Mouse (Mus musculus): ENCODE data around the gene Timm29. TPM values are rescaled to one million over a fixed set of nuclear protein-coding genes. Genes with fewer than 3 reads are reported as not detected.
"Not testable (repeated sequence)": the region's sequence is repeated elsewhere in the genome, so short reads cannot be mapped to it uniquely, and the experiment has no call there.

The Timm29 gene
- total RNA-seq, 2 experiments from 2014 or later = 58.9 to 59.4 TPM

DNA sequence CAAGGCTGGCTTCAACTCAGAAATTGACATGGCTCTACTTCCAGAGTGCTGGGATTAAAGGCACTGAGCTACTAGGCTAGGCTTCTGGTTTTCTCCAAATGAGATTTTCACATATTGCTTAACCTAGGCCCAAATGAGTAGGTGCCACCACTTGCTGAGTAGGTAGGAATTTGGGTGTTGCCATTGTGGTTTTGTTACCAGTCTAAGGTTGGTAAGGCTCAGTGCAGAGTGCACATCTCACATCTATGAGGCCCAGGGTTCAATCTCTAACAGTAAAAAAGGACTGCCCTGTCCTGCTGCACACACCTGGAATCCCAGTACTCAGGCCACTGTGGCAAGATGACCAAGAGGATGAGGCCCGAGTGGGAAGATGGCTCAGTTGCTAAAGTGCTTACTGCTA lies 7.1 kb upstream of the Timm29 start:
- no peak for DNase-seq

DNA sequence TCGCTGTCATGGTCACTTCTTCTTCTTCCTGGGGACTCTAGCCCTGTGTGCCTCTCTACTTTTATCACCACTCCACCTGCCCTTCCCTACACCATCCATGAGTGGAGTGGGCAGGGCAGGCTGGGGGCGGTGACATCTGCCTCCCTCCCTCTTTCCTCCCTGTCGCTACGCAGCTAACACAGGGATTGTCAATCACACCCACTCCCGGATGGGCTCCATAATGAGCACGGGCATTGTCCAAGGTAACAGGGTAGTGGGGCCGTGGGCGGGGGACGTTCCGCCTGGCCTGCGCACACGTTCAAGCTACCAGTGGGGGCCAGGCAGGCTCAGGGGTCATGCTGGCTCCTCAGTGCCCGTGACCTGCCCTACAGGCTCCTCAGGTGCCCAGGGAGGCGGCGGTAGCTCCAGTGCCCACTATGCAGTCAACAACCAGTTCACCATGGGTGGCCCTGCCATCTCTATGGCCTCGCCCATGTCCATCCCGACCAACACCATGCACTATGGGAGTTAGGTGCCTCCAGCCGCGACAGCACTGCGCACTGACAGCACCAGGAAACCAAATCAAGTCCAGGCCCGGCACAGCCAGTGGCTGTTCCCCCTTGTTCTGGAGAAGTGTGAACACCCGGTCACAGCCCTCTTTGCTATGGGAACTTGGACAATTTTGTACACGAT lies 4.7 kb upstream of the Timm29 start:
- peak in 1 of 2 experiments; percentile 37 for DNase-seq

DNA sequence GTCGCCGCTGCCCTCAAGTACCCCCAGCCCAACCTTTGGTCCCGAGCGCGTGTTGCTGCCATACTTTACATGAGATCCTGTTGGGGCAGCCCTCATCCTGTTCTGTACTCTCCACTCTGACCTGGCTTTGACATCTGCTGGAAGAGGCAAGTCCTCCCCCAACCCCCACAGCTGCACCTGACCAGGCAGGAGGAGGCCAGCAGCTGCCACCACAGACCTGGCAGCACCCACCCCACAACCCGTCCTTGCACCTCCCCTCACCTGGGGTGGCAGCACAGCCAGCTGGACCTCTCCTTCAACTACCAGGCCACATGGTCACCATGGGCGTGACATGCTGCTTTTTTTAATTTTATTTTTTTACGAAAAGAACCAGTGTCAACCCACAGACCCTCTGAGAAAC lies 4.2 kb upstream of the Timm29 start:
- DNase-seq = no peak

DNA sequence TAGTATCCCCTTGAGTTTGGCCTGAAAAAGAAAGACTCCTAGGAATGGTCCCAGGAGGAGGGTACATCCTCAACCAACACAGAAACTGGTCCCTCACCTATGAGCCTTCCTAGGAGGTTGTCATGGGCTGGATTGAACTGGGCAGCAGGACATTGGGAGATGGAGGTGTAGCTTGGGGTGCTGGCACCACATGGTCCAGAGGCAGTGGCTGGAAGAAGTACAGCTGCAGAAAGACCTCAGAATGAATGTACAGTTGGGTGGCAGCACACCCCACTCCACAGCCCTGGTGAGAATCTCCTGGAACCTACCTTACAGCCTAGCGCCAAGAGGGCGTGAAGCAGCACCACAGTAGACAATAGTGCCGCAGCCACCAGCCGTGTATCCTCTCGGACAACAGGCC lies 3.0 kb upstream of the Timm29 start:
- no peak for DNase-seq

DNA sequence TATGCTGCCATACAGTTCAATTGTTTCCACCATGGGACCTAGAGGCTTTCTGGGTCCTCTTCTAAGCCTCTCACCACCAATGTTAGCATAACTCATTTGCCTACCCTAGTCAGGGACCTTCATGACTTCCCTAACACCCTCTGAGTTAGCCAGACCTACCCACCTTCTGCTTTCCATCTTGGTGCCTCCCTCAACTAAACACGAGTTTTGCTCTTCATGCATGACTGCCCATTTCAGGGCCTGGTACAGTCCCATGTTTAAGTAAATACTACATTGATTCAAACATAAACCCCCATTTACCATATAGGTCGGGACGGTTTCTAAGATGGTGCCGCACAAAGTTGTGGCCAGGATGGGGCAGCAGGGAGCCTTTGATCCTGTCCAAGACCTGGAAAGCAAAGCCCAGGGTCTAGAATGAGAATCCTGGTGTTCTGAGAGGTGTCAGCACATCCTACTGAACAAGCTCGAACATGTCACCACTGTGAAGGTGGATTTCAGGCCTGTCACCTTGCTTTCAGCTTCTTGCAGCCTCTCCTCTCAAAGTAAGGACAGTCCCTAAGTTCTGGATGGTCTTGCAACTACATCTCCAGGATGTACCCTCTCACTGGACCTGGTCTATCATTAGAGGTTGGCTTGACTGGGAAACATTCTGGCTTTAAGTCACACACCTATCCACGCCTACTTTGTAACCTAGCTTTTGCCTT lies 1.2 kb upstream of the Timm29 start:
- DNase-seq = no peak

DNA sequence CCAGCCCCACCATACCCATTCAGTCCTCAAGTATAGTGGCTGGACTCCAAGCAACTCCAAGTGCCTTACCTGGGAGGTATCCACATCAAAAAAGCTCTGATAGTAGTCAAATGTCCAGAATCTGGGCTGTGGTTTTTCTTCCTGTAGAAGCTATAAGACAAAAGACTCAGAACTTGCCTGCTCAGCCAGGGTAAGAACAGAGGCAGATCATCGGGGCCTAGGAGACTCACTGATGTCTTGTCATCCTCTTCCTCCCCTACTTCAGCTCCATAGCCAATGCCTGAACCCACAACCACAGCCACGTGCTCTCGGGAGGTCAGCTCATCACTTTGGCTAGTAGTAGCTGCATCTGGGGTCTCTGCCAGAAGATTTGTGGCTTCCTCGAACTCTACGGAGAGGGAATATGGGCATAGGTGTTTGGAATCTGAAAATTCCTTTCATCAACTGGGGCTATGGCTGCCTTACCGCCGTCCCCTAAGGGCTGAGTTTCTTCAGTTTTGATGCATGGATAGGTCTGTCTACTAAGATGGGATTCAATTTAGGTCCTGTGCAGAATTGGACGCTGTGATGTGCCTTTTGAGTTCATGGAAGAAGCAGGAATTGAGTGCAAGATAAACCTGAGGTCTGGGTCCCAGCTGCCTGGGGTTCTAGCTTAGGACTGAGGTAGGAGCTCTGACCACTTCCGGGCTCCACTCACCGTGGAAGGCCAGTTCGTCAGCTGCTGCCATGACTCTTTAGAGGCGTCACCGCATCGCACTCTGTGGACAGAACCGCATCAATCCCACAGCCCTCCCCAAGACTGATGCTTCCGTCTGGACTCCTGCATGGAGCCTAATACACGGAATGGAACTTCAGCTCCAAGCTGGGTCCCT lies 455 bp upstream of the Timm29 start:
- DNase-seq = no peak

DNA sequence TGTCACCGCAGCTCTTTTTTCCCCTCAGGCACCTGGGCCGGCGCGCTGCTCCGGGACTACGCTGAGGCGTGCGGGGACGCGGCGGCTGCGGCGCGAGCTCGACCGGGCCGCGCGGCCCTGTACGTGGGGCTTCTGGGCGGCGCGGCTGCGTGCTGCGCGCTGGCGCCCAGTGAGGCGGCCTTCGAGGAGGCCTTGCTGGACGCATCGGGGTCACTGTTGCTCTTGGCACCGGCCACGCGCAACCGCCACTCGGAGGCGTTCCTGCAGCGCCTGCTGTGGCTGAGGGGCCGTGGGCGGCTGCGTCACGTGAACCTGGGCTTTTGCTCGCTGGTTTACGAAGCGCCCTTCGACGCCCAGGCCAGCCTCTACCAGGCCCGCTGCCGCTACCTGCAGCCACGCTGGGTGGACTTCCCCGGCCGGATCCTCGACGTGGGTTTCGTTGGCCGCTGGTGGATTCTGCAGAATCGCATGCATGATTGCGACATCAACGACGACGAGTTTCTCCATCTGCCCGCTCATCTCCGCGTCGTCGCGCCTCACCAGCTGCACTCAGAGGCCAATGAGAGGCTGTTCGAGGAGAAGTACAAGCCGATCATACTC lies 700 bp downstream of the Timm29 start:
- peak; percentile 62 to 72 for DNase-seq

DNA sequence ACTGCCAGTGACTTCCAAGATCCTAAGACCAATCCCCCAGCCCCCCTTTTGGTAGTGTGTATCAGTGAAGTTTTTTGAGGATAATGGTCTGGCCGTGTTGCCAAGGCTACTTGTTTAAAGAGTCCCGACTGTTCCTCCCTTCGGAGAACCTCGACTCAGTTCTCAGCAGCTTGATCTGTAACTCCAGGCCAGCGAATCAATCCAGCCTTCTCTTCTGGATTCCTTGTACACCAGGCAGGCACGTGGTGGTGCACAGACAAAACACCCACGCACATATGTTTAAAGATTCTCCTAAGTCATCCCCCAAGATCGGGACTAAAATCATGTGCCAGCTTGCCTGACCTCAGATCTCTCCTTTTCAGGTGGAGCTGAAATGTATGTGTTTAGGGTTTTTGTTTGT lies 1.8 kb downstream of the Timm29 start:
- not testable (repeated sequence) for DNase-seq

DNA sequence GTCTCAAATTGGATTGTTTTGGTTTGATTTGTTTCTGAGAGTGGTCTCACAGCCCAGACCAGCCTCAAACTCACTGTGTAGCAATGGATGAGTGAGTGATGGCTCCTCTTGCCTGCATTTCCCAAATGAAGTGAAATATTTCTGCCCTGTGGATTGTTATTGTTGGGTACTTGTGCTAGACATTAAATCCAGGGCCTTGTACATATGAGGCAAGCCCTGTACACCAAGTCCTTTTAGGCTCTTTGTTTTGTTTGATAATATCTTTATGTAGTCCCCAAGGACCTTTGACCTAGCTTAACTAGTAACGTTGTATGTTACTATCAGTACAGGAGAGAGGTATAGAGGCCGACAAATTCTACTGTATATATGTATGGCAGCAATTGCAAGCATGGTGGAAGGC lies 2.3 kb downstream of the Timm29 start:
- no peak for DNase-seq

DNA sequence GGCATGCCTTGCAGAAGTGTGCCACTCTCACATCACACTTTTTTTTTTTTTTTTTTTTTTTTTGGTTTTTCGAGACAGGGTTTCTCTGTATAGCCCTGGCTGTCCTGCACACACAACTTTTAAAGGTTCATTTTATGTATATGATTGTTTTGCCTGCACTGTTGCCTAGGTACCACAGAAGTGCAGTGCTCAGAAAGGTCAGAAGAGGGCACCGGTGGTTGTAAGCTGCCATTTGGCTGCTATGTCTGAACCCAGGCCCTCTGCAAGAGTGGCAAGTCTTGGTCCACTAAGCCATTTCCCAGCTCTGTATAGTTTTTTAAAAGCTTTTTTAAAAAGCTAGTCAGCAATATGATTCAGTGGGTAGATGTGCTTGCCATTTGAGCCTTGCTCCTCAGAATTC lies 5.7 kb downstream of the Timm29 start:
- DNase-seq = no peak

DNA sequence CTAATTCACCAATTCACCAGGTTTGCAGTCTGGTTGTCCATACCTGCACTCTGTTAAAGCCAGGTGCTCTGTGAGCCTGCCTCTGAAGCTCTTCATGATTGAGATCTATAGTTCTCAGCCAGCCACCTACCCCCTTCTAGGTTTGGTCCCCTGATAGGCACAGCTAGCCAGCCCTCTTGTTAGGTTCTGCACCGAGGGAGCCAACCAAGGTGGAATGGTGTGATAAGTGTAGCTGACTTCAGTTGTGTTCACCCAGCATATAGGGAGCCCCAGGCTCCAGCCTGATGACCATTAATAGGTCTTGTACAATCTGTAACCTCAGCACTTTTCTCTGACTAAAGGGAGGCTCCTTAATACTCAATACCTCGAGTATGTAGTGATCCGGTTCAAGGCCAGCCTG lies 7.7 kb downstream of the Timm29 start:
- no peak for DNase-seq

DNA sequence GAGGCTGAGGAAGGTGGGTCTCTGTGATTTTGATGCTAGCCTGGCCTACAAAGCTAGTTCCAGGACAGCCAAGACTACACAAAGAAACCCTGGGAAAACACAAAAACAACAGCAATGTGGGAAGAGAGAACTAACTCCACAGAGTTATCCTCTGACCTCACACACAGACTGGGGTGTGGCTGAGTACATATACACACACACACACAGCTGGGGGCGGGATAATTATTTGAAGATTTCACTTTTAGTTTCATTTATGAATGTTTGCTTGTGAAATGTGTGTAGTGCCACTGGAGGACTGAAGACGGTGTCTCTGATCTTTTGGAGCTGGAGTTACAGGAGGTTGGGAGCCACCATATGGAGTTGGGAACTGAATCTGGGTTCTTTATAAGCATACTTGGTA lies 8.6 kb downstream of the Timm29 start:
- no peak for DNase-seq

DNA sequence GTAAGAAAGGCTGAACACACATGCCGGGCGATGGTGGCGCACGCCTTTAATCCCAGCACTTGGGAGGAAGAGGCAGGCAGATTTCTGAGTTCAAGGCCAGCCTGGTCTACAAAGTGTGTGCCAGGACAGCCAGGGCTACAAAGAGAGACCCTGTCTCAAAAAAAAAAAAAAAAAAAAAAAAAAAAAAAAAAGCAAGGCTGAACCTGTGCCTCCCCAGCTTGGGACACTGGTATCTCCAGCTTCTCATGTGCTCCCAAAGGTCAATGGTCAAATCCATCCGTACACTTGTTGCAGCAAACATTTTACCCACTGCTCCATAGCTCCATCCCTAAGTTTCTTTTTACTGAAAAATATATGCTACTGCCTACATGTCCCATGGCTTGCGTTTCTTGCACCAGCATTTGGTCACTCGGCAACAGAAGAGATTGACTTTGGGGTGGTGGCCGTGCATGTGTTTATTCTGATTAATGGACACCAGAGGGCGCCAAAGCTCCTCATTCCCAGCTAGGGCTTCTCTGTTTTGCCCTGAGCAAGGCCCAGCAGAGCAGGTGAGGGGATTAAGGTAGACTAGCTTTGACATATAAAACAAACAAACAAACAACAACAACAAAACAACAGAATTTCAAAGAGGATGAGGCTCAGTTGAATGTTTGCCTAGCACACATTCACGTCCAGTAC lies 9.3 kb downstream of the Timm29 start:
- peak; percentile 53 to 62 for DNase-seq

DNA sequence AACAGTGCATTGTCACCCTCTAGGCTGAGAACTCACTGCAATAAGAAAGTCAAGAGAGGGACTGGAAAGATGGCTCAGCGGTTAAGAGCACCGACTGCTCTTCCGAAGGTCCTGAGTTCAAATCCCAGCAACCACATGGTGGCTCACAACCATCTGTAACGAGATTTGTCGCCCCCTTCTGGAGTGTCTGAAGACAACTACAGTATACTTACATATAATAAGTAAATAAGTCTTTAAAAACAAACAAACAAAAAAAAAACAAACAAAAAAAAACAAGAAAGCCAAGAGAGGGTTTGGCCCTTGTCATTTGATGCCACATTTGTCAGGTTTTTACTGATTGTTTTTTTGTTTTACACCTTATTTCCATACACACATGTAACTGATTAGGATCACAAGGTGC lies 11.6 kb downstream of the Timm29 start:
- DNase-seq = no peak

DNA sequence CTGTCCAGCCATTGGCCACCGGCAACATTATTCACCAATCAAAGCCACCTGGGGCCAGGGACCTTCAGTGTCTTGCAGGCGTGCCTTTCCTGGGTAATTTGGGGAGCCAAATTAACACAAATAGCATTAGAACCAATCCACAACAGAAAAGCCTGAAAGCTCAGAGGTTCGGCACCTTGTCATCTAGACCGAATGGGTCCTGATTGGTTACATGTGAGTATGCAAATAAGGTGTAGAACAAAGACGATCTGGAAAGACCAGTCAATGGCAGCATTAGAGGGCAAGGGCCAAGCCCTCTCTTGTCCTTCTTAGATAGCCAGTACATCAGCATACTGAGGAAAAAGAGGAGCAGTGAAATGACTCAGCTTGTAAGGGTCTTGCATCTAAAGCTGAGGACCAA lies 13.3 kb downstream of the Timm29 start:
- no peak for DNase-seq

DNA sequence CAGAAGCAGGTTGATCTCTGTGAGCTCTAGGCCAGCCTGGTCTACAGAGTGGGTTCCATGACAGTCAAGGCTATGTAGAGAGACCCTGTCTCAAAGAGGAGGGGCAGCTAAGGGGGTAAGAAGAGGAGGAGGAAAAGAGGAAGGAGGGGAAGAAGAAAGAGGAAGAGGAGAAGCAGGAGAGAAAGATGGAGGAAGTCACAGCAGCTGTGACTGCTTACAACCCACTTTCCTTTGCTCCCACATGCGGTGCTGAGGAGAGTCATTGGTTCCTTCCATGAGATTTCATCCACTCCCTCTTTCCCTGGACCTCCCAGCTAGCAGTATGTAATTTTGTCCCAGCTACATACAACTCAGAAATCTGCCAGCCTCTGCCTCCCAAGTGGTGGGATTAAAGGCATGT lies 14.1 kb downstream of the Timm29 start:
- DNase-seq = no peak

DNA sequence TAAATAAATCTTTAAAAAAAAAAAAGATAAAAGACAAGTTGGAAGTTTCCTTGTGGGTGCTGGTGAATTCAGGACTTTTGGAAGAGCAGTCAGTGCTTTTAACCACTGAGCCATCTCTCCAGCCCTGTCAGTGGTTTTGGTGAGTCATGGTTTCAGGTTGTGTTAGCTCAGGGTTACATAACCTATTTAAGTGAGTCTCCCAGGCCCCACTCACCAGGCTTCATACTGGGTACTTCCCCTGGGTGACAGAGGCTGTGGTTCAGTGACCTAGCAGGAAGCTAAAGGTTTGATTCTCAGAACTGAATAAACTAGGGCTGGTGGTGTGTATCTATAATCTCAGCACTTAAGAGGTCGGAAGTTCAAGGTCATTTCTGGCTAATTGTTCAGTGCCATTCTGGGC lies 17.3 kb downstream of the Timm29 start:
- no peak for DNase-seq

DNA sequence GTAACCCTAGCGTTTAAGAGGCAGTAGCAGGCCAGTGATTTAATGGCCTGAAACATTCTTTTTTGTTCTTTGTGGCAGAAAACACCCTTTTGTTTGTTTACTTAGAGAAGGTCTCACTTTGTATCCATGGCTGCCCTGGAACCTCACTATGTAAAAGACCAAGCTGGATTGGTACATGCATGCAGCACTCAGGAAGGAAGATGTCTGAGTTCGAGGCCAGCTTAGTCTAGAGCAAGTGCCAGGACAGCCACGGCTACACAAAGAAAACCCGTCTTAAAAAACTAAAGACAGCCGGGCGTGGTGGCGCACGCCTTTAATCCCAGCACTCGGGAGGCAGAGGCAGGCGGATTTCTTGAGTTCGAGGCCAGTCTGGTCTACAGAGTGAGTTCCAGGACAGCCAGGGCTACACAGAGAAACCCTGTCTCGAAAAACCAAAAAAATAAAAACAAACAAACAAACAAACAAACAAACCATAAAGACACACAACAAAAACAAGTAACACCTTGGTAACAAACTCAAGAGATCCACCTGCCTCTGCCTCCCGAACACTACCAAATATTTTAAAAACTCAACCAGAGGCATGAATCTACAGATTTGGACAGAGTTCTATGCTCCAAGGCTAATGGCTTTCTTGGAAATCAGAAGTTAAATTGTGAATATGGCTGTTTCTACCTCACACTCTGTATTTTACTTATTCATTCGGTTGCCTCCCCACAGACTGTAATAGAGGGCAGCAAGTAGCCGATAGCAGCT lies 22.5 kb downstream of the Timm29 start:
- no peak for DNase-seq

DNA sequence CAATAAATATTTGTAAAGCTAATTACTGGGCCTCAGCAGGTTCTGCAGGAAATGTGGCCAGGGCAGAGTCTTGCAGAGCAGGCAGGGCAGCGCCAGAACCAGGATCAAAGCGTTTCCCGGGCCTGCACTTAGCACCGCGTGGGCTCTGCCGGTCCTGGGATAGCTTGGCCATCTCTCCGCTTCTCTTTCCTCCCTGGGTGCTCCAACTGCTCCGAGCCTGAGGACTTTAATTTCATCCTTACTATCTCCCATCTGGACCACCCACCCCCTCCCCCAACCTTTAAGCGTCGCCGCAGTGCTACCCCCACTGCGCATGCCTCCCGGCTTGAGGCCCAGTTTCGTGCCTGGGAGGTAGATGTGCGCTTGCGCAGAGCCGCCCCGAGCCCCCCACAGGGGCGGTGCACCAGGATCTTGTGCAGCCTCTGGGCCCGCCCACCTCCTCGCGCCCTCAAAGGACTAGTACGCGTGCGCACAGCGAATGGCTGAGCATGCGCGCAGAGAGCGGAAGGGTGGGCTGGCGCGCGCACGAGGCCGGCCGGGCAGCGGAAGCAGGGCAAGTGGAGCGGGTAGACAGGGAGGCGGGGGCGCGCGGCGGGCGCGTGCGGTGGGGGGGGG lies 23.2 kb downstream of the Timm29 start, which contains the start of gene Smarca4:
Gene Smarca4 (plus strand): TSS at position 553 of the 615 bp plus-strand sequence.
- DNase-seq = peak; percentile 100

DNA sequence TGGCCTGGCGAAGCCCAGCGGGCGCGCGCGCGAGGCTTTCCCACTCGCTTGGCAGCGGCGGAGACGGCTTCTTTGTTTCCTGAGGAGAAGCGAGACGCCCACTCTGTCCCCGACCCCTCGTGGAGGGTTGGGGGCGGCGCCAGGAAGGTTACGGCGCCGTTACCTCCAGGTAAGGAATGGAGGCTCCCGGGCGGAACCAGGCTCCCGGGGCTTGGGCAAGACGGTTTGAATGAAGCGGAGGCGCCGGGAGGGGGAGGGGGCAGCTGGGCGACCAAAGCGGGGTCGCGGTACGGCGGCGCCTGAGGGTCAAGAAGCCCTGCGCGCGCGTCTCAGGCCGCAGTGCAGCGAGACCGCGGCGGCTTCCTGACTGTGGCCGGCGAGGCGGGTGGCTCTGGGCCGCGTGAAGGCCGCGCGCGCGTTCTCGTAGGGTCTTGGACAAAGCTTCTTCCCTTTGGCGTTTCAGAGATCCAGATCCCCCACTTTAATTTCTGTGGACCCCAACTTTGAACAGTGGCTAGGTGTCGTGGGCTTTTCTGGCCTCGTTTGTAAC lies 23.8 kb downstream of the Timm29 start:
- DNase-seq = peak; percentile 84 to 87

DNA sequence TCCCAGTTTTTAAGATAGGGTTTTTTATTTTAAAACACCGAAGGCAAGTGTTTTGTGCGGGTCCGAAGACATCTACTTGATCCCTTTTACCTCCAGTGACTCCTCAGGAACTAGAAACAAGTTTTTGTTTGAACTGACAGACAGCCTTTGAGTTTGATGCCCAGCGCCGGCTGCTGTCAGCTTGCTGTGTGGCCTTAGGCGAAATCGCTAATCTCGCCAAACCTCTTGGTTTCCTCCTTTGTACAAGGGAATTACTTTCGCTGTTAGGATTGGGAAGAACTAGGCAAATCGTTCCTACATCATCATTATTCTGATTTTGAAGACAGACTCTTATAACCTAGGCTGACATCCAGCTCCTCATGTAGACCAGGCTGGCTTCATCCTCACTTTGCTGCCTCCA lies 24.5 kb downstream of the Timm29 start:
- no peak for DNase-seq

All from layer of hippocampus, postnatal 36 days (tissue).